Comparison of ENCODE assay signal across 9 mouse cellular contexts in the genomic region with DNA sequence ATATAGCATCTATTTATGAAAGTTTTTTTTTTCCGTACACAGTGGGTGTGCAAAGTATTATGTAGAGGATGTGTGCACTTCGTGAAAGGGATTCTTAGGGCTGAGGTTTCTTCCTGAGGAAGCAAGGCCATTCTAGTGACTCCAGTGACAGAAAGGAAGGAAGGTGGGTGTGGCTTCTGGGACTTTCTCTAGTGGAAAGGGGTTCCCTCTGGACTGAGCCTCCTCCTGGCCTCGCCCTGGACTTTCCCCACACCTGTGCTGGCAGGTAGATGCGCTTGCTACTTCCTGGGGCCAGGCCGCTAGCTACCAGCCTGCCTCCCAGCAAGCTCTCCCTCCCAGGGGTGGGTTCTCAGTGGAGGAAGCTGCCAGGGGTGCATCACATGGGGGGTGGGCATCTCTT. TPM values are rescaled to one million over a fixed set of nuclear protein-coding genes. Genes with fewer than 3 reads are reported as not detected.
A peak's percentile ranks its signal among the peaks of the same experiment; 100 is the strongest.
DNase-seq lines count a peak whose midpoint lies in the region; ATAC-seq lines count a peak whose summit lies in the region.
"Had no signal": no experiment of that assay in that cellular context is flagged by ENCODE, and none has a peak within 500 bp of the region (broad histone marks: within the 10 kb centered on the region; RNA-seq: fewer than 3 reads in every experiment).

No protein-coding gene starts in this region.

- peaks cover 11% of the 10 kb centered on the region for H3K4me1 ChIP-seq in heart, embryonic 16.5 days (ENCODE audit: control insufficient read depth, insufficient read depth, low read length)
- H3K4me1 ChIP-seq in limb, embryonic 13.5 days = peaks cover 53% of the 10 kb centered on the region
- H3K4me1 ChIP-seq in neural tube, embryonic 15.5 days = peaks cover 46% of the 10 kb centered on the region

- H3K27ac ChIP-seq in heart, embryonic 16.5 days (ENCODE audit: low read length) = peak overlapping the region; percentile 53
- H3K27ac ChIP-seq in limb, embryonic 13.5 days = no peak overlapping the region
- H3K27ac ChIP-seq in neural tube, embryonic 15.5 days (replicated peaks) = no peak overlapping the region

- 62% methylated on average over 5 of the region's 5 CpGs for WGBS in heart, embryonic 16.5 days
- 68% methylated on average over 5 of the region's 5 CpGs for WGBS in limb, embryonic 13.5 days
- WGBS in neural tube, embryonic 15.5 days = 73% methylated on average over 5 of the region's 5 CpGs

- peak overlapping the region; percentile 79 for H3K4me3 ChIP-seq in heart, embryonic 16.5 days (ENCODE audit: low read length)
- peak overlapping the region; percentile 87 for H3K4me3 ChIP-seq in limb, embryonic 13.5 days
- H3K4me3 ChIP-seq in neural tube, embryonic 15.5 days (replicated peaks) = peak overlapping the region; percentile 75

- no peaks in the 10 kb centered on the region for H3K27me3 ChIP-seq in heart, embryonic 16.5 days (ENCODE audit: control insufficient read depth, insufficient read depth, low read length)
- no peaks in the 10 kb centered on the region for H3K27me3 ChIP-seq in limb, embryonic 13.5 days
- no peaks in the 10 kb centered on the region for H3K27me3 ChIP-seq in neural tube, embryonic 15.5 days (replicated peaks)

- H3K4me2 ChIP-seq in heart, embryonic 16.5 days (ENCODE audit: low read depth, low read length) = peak overlapping the region; percentile 98
- H3K4me2 ChIP-seq in limb, embryonic 13.5 days (replicated peaks) = peak overlapping the region; percentile 92
- H3K4me2 ChIP-seq in neural tube, embryonic 15.5 days = peak overlapping the region; percentile 90

- peak; percentile 37 for DNase-seq in urinary bladder, postnatal 14 days (ENCODE audit: low spot score)
- DNase-seq in urinary bladder, adult 18-20 months (ENCODE audit: low spot score in 2 of 2) = no peak
- DNase-seq in right cerebral cortex, postnatal 14 days = no peak
- DNase-seq in adrenal gland, adult 18-20 months (ENCODE audit: low spot score in 2 of 2) = no peak
- no peak for DNase-seq in right cerebral cortex, adult 2 months (ENCODE audit: low spot score in 2 of 2)

- H3K9ac ChIP-seq in heart, embryonic 16.5 days (ENCODE audit: low read length) = peak overlapping the region; percentile 32; the same call in 1 of the 2 replicates
- H3K9ac ChIP-seq in limb, embryonic 13.5 days = peak overlapping the region; percentile 90
- peak overlapping the region; percentile 71 for H3K9ac ChIP-seq in neural tube, embryonic 15.5 days (replicated peaks)

- ATAC-seq in heart, embryonic 16.5 days (replicated peaks; ENCODE audit: extremely low read depth, insufficient read depth, low FRiP score) = no peak
- ATAC-seq in limb, embryonic 13.5 days (ENCODE audit: low FRiP score, low read depth) = no peak
- ATAC-seq in neural tube, embryonic 15.5 days (ENCODE audit: low FRiP score) = no peak

- H3K9me3 ChIP-seq in heart, embryonic 16.5 days (replicated peaks; ENCODE audit: control insufficient read depth, low read length) = no peaks in the 10 kb centered on the region
- H3K9me3 ChIP-seq in limb, embryonic 13.5 days = no peaks in the 10 kb centered on the region
- no peaks in the 10 kb centered on the region for H3K9me3 ChIP-seq in neural tube, embryonic 15.5 days (replicated peaks)

- no peaks in the 10 kb centered on the region for H3K36me3 ChIP-seq in heart, embryonic 16.5 days (ENCODE audit: control insufficient read depth, insufficient read depth)
- 0 out of 2 replicates have a peak, but pooled peaks cover 3% of the 10 kb centered on the region for H3K36me3 ChIP-seq in limb, embryonic 13.5 days
- no peaks in the 10 kb centered on the region for H3K36me3 ChIP-seq in neural tube, embryonic 15.5 days

RNA-seq across cellular contexts. Expression of a gene that starts 1.7 kb away (rescaled TPM):
- 9.2 and 14.4 TPM in 2 replicates for polyA plus RNA-seq in heart, embryonic 16.5 days (2015; fragmentation: Nextera tagmentation; extraction: Ambion mirVana)
- polyA plus RNA-seq in limb, embryonic 13.5 days (2015; fragmentation: Nextera tagmentation; extraction: Ambion mirVana) = 44.2 and 45.3 TPM in 2 replicates
- polyA plus RNA-seq in neural tube, embryonic 15.5 days (2015; fragmentation: Nextera tagmentation; extraction: Ambion mirVana) = 6.8 and 14.6 TPM in 2 replicates
- 10 to 100 TPM; 56.1 to 56.8 TPM for total RNA-seq in adrenal gland, adult 18-20 months (2021)

RNA-seq across cellular contexts. Expression of a gene that starts 28.1 kb away (rescaled TPM):
- not detected in 2 replicates for polyA plus RNA-seq in heart, embryonic 16.5 days (2015; fragmentation: Nextera tagmentation; extraction: Ambion mirVana)
- polyA plus RNA-seq in limb, embryonic 13.5 days (2015; fragmentation: Nextera tagmentation; extraction: Ambion mirVana) = not detected in 2 replicates
- polyA plus RNA-seq in neural tube, embryonic 15.5 days (2015; fragmentation: Nextera tagmentation; extraction: Ambion mirVana) = not detected in 2 replicates
- not detected for total RNA-seq in adrenal gland, adult 18-20 months (2021)
- polyA plus RNA-seq: brain, embryonic 14.5 days had no signal

Comparison
In these comparisons a context has a peak if more than half of its experiments do, and no peak if none do; other contexts are left out.
1. H3K9ac ChIP-seq: peak in every context shown above with its lines; median percentile 90 in limb, embryonic 13.5 days; 71 in neural tube, embryonic 15.5 days; 32 in heart, embryonic 16.5 days.